Mouse (Mus musculus) lung, adult 2 months (tissue): ENCODE measurements around the gene Plscr3. TPM values are rescaled to one million over a fixed set of nuclear protein-coding genes. Genes with fewer than 3 reads are reported as not detected.
"Not testable (repeated sequence)": the region's sequence is repeated elsewhere in the genome, so short reads cannot be mapped to it uniquely, and the experiment has no call there.

Experiments
- DNase-seq: peaks from one replicate; pipeline ENCODE4 v3.0.0; 2022
- H3K4me1 ChIP-seq: fragments of 200-500 bp; 2 replicates; pipeline ENCODE4 v1.6.1; 2011; ENCODE audit warnings: low read length; ENCODE audit not compliant: control insufficient read depth, insufficient read depth
- H3K4me3 ChIP-seq: fragments of 200-500 bp; replicated peaks from 2 replicates; pipeline ENCODE3; 2011; ENCODE audit warnings: low read depth, mild to moderate bottlenecking, control low read depth, low read length; ENCODE audit errors: extremely low read depth
- CTCF ChIP-seq: fragments of 200-500 bp; IDR thresholded peaks from 2 replicates; pipeline ENCODE4 v1.5.1; 2011; ENCODE audit warnings: mild to moderate bottlenecking, low read length, control low read depth; ENCODE audit not compliant: insufficient read depth
- POLR2A ChIP-seq: fragments of 200-500 bp; IDR thresholded peaks from 2 replicates; pipeline ENCODE4 v1.6.1; 2011; ENCODE audit warnings: low read depth, mild to moderate bottlenecking, control low read depth, low read length, borderline replicate concordance; ENCODE audit errors: extremely low read depth
- WGBS: fragments of 180-500 bp; shearing (Covaris S2); methylation state at CpG from one replicate; pipeline ENCODE4 v1.1.7; 2018; 5-methylcytosine and 5-hydroxymethylcytosine counted together
- polyA plus RNA-seq: library from polyadenylated mRNA; depleted of rRNA; stranded (reverse); fragments of >200 nt; gene quantifications from 2 replicates; pipeline ENCODE4 v1.2.3, GENCODE M21; 2012

Gene Plscr3
- polyA plus RNA-seq, 1 experiment, result 225 TPM

DNA sequence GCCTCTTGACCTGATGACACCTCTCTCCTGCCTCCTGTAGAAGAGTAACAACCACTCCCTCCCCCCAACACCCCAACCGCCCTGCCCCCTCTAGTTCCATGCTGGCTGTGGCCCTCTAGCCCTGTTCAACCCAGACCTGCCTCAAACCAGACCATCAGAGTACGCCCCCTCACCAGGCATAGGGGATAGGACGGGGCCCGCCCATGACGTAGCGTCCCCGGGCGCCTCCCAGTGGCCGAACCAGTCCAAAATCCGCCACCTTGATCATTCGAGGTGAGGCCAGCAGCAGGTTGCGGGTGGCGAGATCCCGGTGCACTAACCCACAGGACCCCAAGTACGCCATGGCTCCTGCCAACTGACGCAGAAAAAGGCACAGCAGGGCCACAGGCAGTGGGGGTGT is 9.2 kb downstream of the Plscr3 start:
- DNase-seq, result no peak
- 34% methylated on average over 16 of the region's 16 CpGs for WGBS
- H3K4me1 ChIP-seq, result peaks cover 12% of the 10 kb centered on the region
- H3K4me3 ChIP-seq, result no peak overlapping the region
- no peak for TF ChIP-seq CTCF
- TF ChIP-seq POLR2A, result no peak

DNA sequence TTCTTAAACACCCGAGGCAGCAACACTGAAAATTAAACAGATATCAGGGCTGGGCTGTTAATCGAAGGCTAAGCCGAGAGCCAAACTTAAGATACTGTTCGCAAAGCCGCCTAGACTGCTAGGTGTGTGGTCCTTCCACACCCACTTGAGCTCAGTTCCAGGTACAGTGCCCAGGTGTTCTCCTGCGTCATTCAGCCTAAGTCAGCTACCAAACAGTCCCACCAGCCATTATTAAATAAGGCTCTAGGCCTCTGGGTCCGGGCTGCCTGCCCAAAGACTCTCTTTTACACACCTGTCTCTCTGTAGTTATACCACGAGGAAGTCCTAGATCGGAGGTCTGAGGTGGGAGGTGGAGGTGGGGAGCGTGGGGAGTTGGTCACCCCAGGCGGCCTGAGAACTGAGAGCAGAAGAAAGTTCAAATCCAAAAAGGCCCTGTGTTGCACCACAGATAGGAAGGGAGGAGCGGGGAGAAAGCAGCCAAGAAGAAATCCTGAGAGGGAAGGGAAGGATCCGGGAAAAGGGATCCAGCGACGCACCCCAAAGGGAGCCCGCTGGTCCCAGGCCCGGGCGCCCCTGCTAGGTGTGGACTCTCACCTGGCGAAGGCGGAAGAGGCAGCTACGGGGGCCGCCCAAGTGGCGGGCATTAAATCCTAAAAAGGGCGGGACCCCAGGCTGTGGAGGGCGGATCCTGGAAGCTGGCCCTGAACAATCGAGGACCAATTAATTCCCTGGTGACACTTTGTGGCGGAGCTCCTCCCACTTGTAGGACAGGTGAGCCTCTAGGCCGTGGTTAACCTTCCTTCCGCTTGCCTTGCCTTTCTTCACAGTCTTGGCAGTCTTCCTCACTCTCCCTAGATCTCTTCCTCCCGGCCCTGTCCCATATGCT is 12.2 kb downstream of the Plscr3 start, which contains the start of gene Tnk1:
Tnk1 (minus strand) TSS at position 618 of the 886 bp plus-strand sequence.
- 31% methylated on average over 29 of the region's 30 CpGs for WGBS
- peak; percentile 41; the same call in 1 of the 2 replicates for TF ChIP-seq POLR2A
- no peak for TF ChIP-seq CTCF
- peaks cover 6% of the 10 kb centered on the region for H3K4me1 ChIP-seq
- peak; percentile 66 for DNase-seq
- H3K4me3 ChIP-seq, result peak within 1 kb of the TSS; percentile 63

DNA sequence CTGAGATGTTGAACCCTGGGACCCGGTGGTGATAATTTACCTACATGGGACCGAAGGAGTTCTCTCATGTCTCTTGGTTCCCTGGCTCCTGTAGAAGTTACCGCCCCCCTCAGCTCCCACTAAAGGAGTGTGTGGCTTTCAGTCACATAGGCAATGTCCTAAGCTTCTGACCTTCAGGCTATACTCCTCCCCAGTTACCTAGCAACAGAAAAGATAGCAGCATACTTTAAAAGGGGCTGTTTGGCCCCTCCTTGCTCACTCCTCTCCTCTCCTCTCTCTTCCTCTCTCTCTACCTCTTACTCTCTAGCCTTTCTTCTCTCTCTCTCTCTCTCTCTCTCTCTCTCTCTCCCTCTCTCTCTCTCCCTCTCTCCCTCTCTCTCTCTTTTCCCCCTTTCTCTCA is 17.6 kb downstream of the Plscr3 start:
- H3K4me1 ChIP-seq, H3K4me3 ChIP-seq, DNase-seq: not testable (repeated sequence)
- 68% methylated on average over 3 of the region's 3 CpGs for WGBS

DNA sequence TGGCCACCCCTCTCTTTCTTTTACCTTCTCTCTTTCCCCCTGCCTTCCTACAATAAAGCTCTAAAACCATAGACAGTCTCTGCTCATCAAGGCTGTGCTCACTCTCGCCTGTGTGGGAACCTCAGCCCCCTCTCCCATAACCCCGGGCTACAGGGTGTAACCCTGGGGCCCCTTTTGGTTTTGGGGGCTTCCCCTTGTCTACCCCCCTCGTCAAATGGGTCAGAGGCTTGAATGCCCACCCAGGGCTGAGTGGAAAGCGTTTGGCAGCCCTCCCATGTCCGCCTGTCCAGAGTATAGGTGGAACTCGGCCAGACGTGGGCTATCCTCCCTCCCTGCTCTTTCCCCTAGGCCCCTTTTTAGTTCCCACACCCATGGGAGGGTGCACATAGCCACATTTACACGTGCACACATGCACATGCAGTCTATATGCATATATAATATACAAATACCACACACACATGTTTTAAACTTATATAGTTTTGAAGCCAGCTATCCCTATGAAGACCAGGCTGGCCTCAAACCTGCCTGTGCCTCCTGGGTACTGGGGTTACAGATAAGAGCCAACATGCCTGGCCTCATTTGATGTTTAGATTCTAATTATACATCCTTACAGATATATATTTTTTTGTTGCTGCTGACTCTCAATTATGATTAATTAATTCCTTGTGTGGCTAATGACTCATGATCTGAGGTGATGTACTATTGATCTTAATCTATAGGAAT is 18.1 kb downstream of the Plscr3 start:
- WGBS, result 48% methylated on average over 8 of the region's 8 CpGs
- DNase-seq, result no peak
- no peak overlapping the region for H3K4me3 ChIP-seq
- no peak for TF ChIP-seq POLR2A
- TF ChIP-seq CTCF, result no peak
- no peaks in the 10 kb centered on the region; the same call in 1 of the 2 replicates for H3K4me1 ChIP-seq

DNA sequence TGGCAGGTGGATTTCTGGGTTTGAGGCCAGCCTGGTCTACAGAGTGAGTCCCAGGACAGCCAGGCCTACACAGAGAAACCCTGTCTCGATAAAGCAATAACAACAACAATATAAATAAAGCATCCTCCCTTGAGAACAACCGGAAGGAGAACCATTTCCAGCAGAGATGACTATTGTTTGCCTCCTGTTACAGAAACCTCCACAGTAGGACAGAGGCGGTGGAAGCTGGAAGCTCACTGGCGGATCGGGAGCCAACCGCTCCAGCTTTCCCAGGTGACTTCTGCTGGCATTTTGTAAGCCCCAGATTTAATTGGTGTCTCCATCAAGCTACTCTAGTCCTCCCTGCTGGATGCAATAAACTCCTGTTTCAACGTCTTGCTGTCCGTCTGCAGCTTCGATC is 19.4 kb downstream of the Plscr3 start:
- WGBS, result 63% methylated on average over 9 of the region's 9 CpGs
- no peaks in the 10 kb centered on the region; the same call in 1 of the 2 replicates for H3K4me1 ChIP-seq
- no peak; the same call in 1 of the 2 replicates for TF ChIP-seq POLR2A
- no peak for TF ChIP-seq CTCF
- DNase-seq, result no peak
- H3K4me3 ChIP-seq, result no peak overlapping the region

DNA sequence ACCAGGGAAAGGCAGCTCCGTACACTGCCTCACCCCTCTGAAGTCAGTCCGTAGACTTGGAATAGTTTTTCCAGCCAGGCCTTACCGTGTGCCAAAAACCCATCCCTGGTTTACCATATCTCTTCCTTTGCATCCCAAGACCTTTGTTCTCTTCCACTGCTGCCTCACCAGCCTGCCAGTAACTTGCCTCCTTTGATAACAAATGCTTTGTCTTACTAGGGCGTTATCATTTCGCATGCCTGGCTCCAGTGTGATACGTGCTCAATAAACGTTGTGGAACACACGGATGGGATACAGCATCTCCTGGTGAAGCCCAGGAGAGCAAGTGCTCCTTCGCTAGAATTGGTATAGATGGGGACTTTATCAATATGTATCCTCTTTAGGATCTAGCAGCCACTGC is 21.2 kb downstream of the Plscr3 start:
- DNase-seq, result no peak
- 47% methylated on average over 9 of the region's 9 CpGs for WGBS
- no peak for TF ChIP-seq POLR2A
- TF ChIP-seq CTCF, result no peak
- Histone ChIP-seq H3K4me3 (no peak overlapping the region), H3K4me1 (no peaks in the 10 kb centered on the region; the same call in 1 of the 2 replicates)

DNA sequence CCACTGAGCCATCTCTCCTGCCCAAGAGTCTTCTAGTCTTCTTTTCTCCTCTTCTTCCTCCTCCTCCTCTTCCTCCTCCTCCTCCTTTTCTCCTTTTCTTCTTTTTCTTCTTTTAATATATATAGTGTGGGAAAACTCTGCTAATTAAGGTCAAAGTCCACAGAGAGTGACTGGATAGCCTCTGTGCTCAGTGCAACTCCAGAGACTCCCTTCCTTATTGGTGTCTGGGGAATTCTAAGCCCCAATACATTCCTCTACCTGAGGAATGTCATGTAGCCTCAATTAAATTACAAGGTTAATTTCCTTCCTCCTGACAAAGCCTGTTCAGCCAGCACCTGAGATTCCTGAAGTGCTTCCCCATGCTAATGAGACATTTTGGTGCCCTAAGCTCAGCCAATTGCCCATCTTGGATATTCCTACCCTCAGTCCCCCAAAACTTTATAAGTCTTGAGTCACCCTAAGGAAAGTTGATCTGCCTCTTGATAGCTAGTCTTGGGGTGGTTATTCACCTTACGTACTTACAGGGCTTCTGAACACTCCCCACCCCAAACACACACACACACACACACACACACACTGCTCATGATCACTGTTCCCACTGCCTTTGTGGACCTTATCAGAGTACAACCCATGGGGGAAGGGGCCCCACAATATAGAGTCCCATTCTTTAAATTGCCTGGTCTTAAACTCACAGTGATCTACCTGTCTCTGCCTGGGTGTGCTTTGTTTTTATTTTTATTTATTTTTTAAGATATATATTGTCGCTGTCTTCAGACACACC is 24.3 kb downstream of the Plscr3 start:
- no peaks in the 10 kb centered on the region for H3K4me1 ChIP-seq
- DNase-seq, result no peak
- no peak overlapping the region for H3K4me3 ChIP-seq
- WGBS, result 89% methylated on average over 2 of the region's 2 CpGs
- TF ChIP-seq POLR2A (no peak), CTCF (no peak)

DNA sequence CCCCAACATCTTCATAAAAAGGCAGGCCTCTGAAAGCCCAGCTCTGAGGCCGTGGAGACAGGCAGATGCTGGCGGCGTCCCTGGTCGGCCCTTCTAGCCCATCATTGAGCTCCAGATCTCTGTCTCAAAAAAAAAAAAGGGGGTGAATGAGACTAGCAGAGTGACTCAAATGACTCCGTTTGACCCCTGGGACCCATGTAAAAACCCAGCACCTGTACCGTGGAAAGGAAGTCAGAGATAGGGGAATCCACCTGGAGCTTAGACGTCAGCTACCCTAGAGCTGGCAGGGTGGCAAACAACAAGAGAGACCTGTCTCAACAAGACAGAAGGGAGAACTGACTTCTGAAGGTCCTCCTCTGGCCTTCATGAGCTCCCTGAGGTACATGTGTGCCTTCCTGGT is 25.6 kb downstream of the Plscr3 start:
- peaks cover 4% of the 10 kb centered on the region for H3K4me1 ChIP-seq
- no peak for DNase-seq
- TF ChIP-seq POLR2A (no peak), CTCF (no peak)
- no peak overlapping the region for H3K4me3 ChIP-seq
- WGBS, result 89% methylated on average over 7 of the region's 7 CpGs

DNA sequence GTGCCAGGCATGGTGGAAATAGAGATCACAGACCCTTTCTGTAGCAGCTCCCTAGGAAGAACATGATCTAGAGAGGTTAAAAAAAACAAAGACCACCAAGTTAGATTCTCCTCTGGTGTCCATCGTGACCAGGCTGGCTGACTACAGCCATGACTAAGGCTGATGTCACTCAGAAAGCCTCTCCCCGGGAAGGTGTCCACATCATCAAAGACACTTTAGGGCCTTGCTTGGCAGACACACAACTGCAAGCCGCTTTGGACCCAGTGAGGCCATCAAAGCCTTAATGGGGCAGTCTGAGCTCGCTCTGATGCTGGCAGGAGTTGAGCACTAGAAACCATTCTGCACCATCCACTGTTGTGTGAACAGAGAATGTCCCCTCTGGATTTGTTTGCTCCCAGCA is 26.3 kb downstream of the Plscr3 start:
- no peak for DNase-seq
- no peak for TF ChIP-seq CTCF
- no peak for TF ChIP-seq POLR2A
- WGBS, result 70% methylated on average over 4 of the region's 4 CpGs

DNA sequence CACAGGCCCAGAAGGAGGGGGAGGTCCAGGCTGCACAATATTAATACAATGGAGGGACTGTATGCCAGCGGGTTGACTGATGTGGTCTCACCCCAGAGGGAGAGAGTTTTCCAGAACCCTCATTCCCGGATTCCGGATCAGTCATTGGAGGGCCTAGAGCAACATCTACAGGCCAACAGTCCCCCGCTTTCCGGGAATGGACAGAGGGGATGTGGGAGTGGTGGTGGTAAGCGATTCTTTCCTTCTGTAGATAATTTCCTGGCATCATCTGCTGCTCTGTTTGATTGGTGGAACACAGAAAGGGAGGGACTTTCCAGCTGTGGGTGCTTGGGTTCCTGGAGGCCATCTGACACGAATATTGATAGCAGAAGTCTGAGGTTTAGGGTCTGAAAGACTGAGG is 30.0 kb downstream of the Plscr3 start:
- H3K4me3 ChIP-seq, result no peak overlapping the region
- peak; percentile 45 for DNase-seq
- TF ChIP-seq CTCF, result 0 out of 2 replicates have a peak, but pooled peaks have one; percentile 18
- TF ChIP-seq POLR2A, result peak; percentile 54; the same call in 1 of the 2 replicates
- H3K4me1 ChIP-seq, result peaks cover 11% of the 10 kb centered on the region
- WGBS, result 11% methylated on average over 7 of the region's 7 CpGs

More for the DNA sequence above, 26.3 kb downstream of the Plscr3 start:
- H3K4me1 ChIP-seq, result peaks cover 4% of the 10 kb centered on the region
- no peak overlapping the region for H3K4me3 ChIP-seq
